Mouse (Mus musculus): ENCODE data around the gene Palm2.
A peak's percentile ranks its signal among the peaks of the same experiment; 100 is the strongest.

The Palm2 gene

DNA sequence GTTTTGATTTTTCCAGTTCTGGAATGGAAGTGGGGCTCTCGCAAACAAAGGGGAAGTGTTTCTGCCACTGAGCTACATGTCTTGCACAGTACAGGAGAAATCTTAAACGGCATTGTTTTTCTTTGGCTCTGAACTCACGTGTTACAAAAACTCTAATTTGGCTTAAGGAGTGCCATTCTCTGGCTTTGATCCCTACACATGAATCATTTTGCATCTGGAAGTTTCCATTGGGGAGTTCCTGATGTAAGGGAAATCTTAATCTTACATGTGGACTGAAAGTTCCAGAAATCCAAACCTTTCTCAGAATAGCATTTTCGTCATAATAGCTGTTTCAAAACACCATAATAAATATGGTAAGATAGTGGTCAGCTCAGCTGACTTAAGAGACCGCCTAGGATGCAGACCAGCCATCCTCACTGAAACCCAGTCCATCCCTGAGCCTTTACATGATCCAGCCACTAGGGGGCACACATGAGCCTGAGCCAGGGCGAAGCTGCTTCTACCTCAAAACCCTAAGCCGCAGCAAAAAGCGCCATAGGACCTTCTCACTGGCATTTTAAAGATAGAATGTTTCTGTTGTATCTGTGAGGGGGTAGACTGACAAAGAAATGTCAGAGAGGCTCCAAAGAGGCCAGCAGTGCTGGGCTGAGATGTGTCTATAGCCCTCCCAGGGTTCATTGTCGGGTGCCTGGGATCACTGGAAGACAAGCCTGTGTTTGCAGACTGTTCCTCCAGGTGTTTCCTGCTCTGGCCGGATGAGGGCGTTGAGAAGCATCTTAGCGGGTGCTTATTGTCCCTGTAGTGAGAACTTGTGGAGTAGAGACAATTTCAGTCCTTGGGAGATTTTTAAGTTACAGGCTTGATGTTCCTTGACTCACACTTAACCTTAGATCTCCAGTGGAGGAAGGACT is 239.2 kb downstream of the Palm2 start:
- DNase-seq (ENCODE audit: low spot score), result peak; percentile 90

DNA sequence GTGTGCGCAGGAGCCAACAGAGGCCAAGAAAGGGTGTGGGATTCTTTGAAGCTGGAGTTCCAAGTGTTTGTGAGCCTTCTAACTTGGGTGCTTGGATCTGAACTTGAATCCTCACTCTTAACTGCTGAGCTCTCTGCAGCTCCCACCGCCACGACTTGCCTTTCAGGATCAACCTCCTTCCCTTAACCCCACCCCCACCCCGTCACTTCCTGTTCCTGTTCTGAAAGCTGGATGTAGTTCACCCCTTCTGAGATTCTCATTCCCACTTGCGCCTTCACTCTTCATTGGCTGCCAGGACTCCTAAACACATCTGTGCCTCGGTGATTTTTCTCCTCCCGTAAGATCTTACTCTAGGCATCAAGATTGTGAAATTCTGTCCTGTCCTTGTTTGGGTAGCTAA is 240.3 kb downstream of the Palm2 start:
- DNase-seq (ENCODE audit: low spot score), result no peak

DNA sequence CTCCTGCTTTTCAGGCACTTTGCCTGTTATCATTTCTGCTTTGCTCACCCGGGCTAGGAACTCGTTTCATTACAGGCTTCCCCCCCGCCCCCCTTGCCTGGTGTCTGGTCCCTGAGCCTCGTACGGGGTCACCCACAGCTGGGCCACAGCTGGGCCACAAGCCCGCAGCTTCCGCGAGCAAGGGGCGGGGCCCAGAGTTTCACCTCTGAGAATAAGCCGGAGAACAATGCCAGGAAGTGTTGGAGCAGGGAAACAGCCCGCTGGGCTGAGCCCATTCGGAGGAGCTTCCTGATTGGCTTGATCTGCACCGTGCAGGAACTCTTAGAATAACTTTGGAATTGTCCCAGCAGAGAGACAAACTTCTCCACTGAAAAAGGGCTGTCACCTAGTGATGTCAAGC is 241.3 kb downstream of the Palm2 start:
- DNase-seq (ENCODE audit: low spot score), result peak; percentile 91

DNA sequence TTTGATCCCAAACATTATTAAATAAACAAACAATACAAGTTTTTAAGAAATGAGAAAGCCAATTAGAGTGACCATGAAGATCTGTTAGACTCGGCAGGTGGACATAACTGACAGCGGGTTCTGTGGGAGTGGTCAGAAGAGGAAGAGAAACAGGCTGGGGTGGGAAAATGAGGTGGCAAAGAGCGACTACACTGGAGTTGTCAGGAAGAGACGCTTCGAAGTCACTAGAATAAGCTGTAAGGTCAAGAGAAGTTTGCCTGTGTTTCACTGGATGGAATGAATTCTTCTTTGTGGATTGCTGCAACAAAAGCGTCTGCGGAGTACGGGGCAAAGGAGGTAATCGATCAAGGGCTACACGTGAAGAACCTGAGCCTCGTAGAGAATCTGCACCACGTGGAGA is 243.9 kb downstream of the Palm2 start:
- DNase-seq (ENCODE audit: low spot score), result no peak

DNA sequence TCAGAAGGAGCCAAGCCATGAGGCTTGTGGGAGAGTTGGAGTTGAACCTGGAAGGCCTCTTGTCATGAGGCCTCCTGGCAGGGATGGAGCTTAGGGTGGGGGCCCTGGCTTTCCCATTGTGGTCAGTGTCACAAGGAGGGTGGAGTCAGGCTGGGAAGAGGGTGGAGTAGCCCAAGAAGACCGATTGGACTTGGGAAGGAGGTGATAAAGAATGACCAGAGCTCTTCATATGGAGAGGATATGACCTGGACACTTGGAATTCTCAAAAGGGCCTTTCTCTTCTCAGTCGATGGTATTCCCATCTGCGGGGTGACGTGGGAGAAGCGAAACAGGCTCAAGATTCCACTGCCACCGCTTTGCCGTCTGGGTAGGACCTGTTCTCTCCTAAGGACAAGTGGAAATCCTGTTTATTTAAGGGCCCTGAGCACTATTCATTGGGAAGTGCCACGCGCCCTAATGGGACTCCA is 245.0 kb downstream of the Palm2 start:
- DNase-seq (ENCODE audit: low spot score), result peak; percentile 85

DNA sequence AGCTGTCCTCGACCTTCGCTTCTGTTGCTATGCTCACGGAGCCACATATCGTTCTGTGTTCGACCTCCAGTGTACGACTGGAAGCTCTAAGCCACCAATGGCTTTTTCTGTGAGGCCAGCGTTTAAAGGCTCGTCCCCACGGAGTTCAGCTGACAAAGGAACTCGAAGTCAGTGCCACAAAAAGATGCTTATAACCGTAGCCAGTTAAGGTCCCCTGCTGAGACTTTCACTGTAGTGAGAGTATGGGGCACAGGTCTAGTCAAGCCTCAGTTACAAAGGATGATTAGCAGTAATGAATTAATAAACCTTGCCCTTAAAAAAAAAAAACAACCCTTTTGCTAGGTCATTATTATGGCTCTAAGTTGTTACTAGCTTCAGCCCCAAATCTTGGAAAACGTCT is 246.1 kb downstream of the Palm2 start:
- DNase-seq (ENCODE audit: low spot score), result no peak

DNA sequence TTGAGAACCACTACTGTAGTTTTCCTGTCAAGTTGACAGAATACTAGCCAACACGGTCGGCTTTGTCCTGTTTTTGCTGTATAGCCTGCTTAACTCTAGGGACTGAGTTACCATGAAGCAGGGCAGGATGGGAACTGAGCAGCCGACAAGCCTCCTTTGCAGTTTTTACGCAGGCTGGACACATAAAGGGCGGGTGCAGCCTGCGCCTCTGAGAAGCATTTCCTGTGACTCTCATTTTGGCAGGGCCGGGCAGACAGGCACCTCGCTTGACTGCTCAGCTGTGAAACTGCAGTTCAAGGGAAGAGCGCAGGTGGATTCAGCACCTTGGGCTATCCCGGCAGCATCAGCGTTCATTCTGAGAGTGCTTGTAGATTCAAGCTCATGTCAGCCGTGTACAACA is 247.5 kb downstream of the Palm2 start:
- DNase-seq (ENCODE audit: low spot score), result peak; percentile 74

DNA sequence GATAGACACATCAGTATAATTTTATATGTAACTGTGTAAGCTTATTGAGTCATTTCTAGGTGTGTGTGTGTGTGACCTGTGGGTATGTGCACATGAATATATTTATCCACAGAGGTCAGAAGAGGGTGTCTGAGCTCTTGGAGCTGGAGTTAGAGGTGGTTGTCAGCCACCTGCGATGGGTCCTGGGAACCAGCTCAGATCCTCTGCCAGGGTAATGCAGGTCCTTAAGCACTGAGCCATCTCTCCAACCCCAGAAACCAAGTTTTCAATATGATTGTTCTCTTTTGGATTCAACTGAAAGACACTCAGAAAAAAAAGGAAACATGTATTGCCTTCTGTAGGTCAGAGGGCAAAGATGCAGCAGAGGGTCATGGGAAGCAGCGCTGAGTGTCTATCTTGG is 248.3 kb downstream of the Palm2 start:
- DNase-seq (ENCODE audit: low spot score), result no peak

DNA sequence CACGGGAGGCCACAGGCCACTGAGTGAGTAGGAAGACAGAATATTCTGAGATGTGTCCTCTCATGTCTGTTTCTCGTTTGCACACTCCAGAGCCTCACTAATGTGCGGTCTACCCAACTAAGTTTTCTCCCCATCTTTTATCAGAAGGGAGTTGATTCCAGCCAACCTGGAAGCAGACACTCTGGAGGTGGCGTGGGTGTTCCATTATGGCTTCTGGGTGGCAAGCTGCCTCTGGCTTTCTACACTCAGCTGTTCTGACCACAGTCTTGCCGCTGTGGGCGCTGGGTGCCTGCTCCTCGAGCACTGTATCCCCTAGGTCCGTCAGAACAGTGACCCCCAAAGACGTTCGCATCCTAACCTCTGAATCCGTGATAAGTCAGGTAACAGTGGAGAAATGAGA is 248.9 kb downstream of the Palm2 start:
- DNase-seq (ENCODE audit: low spot score), result no peak

DNA sequence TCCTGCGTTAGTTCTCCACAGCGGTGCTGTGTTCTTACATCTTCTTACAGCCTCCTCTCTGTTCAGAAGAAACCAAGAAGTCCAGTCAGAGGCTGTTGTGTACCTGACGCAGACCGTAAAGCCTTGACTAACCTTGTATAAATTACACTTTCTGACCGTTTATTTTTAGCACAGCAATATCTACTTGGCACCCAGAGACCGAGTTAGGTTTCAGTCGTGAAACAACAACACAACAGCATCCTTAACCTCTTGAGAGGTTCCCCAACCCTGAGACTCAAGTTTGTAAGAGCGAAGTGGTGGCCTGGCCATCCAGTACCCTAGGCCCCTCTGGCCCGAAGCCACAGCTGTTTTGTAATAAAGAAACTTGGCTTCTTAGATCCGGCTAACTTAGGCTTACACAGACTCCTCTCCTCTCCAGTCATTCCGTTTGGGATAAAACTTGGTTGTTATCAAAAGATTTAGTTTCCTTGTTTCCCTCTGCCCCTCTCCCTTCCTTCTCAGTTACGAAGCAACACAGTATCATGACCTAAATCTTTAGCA is 250.7 kb downstream of the Palm2 start:
- no peak for DNase-seq (ENCODE audit: low spot score)

DNA sequence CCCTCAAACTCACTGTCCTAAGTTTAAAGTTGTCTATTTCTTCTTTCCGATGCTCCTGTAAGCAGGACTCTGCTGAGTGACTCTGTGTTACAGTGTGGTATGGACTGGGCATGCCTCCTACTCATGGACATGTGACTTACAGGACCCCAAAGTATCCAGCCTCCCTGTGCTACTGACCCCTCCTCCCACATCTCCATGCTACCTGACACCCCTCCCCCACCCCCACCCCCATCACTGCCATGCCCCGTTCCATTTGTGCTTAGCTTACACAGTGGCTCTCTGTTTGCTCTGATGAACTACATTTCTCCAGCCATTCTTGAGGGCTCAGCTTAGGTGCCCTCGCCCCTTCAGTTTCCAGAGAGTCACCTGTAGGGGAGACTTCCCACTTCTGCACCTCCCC is 252.7 kb downstream of the Palm2 start:
- DNase-seq (ENCODE audit: low spot score), result no peak

DNA sequence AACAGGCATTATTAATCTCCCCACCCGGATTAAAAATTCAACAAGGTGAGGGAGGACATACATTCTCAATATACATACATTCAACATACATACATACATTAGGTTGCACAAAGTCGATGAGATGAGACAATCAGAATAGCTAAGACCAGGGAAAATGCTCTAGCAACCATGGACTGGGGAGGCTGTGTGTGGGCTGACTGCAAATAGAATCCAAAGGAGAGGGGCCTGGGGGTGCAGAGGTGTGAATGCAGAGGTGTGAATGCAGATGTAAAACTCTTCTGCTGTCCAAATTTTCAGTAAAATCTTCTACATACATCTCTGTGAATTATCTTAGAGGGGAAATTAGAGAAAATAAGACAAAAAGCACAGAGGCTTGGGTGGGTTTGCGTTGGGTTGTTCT is 253.5 kb downstream of the Palm2 start:
- no peak for DNase-seq (ENCODE audit: low spot score)

DNA sequence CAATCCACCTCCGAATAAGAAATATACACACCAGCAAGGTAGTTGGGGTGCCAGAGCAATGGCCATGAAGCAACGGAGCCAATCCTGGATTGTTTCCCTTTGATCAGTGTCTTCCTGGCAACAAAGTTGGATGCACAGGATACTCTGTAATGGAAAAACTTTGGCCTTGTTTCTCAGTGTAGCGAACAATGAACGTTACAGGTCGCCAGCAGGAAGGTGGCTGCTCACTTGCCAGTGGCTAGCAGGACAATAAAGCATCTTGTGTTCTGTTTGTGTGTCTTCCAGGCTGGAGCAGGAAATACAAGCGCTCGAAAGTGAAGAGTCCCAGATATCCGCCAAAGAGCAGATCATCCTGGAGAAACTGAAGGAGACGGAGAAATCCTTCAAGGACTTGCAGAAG is 254.1 kb downstream of the Palm2 start:
- DNase-seq (ENCODE audit: low spot score), result no peak

DNA sequence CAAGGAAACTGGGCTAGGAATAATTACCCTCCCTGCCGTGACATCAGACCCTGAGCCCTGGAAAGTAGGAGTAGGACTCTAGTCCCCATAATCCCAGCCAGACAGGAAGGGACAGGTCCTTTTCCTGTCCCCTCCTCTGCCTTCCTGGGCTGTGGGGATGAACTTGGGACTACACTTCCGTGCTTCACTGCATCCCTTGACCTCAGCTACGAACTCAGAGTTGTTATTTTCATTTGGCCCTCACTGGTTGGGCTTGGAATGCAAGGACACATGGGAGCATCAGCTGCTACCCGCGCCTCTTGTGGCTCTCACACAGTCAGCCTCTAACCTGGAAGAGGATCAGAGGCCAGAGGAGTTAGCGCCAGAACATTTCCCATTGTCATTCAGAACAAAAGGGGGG is 256.0 kb downstream of the Palm2 start:
- DNase-seq (ENCODE audit: low spot score), result no peak

DNA sequence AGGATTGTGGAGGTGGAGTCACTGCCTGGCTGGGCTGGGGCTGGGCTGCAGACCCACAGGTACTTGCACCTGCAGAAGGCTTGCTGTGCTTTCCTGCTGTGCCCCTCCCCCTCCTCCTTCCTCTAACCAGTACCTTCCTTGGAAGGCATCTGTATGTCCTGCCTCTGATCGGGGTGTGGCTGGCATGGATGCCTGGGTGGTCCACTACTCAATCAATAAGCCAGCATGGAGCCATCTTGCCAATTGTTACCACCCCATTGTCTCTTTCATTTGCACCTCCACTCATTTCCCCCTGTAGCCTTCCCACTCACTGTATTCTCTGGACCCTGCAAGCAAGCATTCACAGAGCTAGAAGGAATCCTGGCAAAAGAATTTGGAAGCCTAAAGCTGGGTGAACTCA is 256.8 kb downstream of the Palm2 start:
- no peak for DNase-seq (ENCODE audit: low spot score)

DNA sequence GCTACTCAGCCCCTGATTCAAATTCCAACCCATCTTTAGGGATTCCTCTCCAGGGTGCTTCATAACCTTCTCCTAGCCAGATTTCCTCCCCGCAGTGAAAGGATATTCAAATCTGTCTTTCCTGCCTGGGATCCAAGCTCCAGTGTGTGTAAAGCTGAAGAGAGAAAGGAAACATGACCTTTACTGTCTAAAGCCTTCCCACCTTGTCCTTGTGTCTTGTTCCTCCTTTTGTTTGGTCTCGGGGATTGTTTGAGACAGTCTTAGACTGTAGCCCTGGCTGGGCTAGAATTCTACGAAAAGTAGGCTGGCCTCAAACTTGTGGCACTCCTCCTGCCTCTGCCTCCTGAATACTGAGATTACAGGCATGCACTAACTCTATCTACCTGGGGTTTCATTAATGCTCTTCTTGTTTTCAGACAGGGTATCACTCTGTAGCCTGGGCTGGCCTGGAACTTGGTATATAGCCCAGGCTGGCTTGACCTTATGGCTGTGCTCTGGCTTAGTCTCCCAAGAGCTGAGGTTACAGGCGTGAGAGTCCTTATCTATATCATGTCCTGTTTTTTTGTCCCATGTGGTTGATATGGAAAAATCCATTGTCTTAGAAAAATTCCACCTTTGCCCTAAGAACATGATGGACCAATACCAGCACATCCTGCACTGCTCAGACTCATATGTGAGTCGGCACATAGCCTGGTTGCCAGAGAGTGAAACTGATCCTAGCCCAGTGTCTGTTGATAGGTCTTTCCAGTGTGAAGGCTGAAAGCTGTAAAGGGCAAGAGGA is 260.5 kb downstream of the Palm2 start:
- no peak for DNase-seq (ENCODE audit: low spot score)

DNA sequence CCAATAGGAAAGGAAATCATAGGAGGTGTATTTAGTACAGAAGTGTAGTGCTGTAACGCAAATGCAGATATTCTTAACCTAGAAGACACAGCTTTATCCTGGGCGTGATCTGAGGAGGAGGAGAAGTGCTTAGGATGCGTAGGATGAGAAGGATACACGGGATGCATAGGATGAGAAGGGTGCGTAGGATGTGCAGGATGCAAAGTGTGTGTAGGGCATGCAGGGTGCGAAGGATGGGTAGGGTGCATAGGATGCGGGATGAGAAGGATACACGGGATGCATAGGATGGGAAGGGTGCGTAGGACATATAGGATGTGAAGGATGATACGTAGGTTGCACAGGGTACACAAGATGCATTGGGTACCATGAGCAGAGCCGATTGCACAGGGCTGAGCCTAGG is 262.9 kb downstream of the Palm2 start:
- no peak for DNase-seq (ENCODE audit: low spot score)

DNA sequence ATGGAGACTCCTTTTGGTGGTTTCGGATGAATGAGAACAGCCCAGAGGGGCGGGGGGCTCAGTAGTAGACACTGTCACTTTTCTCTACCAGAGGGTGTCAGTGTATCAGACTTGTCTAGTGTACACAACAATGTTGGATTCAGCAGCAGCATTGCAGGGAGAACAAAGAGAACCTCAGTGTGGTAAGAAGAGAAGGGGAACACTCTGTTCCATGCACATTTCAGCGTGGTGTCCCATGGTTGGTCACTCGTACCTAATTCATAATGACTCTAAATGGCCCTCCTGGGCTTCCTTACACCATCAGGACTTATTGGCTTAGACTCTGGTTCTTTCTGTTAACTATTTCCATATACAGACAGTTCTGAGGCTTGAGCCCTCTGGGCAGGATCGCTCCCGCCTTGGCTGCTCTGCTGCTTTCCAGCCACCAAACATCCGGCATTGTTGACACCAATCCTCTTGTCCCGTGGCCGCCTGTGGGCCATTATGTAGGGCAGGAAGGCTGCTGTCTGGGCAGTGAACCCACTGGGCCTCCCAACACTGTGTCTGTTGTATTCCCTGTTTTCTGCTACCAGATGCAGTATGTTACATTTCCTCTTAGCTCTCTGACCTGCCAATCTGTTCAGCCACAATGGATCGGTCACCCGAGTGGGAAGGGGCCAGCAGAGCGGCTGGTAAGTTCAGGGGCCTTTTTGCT is 264.0 kb downstream of the Palm2 start:
- DNase-seq (ENCODE audit: low spot score), result no peak

DNA sequence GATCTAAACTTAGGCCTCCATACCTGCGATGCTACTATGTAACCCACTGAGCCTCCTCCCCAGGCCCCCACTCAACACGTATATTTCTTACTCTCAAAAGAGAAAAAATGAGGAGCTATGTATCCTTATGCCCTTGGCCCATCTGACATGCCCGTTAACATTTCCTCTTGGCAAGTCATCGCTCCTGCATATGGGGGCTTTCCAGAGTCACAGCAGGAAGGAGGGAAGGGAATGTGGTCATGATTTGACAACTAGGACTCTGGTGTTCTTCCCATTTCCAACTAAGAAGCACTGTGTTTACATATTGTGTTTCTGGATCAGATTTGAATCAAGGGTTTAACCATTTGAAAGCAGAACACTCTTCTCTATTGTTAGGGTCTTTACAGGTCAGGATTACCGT is 267.5 kb downstream of the Palm2 start:
- DNase-seq (ENCODE audit: low spot score), result no peak

DNA sequence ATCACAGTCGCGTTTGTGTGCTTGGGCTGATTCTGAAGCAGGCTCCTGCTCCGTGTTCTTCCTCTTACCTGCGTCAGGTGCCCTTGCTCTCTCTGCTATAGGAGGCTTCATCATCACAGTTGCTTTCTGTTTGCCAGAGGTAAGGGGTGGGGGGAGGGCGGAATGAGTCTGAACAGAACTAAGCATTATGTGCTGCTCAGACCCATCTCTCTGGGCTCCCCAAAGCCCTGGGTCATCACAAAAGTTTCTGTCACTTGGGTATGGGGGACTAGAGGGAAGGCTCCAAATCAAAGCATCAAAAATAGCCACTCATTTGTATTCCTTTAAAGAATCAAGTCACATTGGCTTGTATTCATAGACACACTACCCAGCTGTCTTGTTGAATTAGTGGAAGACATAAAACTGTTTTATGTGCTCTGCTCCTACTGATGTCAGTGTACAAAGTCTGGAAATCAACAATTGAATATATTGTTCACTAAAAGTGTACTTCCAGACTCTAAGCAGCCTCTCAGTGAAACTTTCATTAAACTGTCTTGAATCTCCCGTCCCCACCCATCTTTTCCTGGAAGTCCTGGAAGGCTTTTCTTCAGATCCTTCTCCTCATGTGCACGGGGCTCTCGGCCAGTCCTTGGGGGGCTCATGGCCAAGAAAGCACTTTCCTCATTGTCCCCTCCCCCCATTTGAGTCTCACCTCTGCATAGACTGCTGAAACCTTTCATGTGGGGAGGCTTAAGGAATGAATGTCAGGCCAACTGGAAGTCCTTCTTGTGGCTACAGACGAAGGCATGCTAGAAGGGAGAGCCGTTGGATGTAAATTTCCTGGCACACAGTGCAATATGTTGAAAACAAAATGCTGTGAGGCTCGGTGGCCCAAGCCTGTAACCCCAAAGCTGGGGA is 269.8 kb downstream of the Palm2 start:
- no peak for DNase-seq (ENCODE audit: low spot score)

DNA sequence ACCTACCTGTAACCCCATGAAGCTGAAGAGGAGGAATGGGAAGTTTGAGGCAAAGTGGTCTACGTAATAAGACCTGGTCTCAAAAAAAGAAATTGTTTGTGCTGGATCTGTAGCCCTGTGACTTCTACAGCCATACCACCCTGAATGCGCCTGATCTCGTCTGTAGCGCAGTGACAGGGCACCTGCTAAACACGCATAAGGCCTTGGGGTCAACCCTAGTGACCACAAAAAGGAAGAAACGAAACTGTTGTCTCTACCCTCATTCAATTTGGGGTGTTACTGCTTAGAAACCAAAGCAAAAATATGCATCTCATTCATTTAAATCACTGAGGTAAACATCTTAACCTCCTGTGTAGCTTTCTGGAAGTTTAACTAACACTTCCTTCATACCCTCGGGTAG is 270.5 kb downstream of the Palm2 start:
- no peak for DNase-seq (ENCODE audit: low spot score)

Data from lung, postnatal 25 days (tissue).